Mouse (Mus musculus) limb, embryonic 10.5 days (tissue): ENCODE results near the gene Phf24. TPM values are rescaled to one million over a fixed set of nuclear protein-coding genes. Genes with fewer than 3 reads are reported as not detected.

Experiments
- DNase-seq: peaks from one replicate; pipeline ENCODE4 v3.0.0-alpha.2; 2017; ENCODE audit warnings: low spot score
- H3K27ac ChIP-seq: fragments of 300-500 bp; sonication (generic); 2 replicates; pipeline ENCODE4 v1.5.1; 2016; ENCODE audit warnings: mild to moderate bottlenecking
- H3K27me3 ChIP-seq: fragments of 300-500 bp; sonication (generic); 2 replicates; pipeline ENCODE4 v1.6.1; 2016; ENCODE audit warnings: low read depth, mild to moderate bottlenecking; ENCODE audit not compliant: poor library complexity, severe bottlenecking
- H3K36me3 ChIP-seq: fragments of 300-500 bp; sonication (generic); 2 replicates; pipeline ENCODE4 v1.6.1; 2016; ENCODE audit warnings: mild to moderate bottlenecking, moderate library complexity
- H3K4me1 ChIP-seq: fragments of 300-500 bp; sonication (generic); 2 replicates; pipeline ENCODE4 v1.6.1; 2016
- H3K4me3 ChIP-seq: fragments of 300-500 bp; sonication (generic); 2 replicates; pipeline ENCODE4 v1.5.1; 2016; ENCODE audit warnings: mild to moderate bottlenecking, moderate library complexity
- H3K9me3 ChIP-seq: fragments of 300-500 bp; sonication (generic); replicated peaks from 2 replicates; pipeline ENCODE4 v1.6.1; 2016; ENCODE audit warnings: mild to moderate bottlenecking
- WGBS: fragments of 180-500 bp; shearing (Covaris S2); methylation state at CpG from one replicate; pipeline ENCODE4 v1.1.7; 2016; 5-methylcytosine and 5-hydroxymethylcytosine counted together
- polyA plus RNA-seq: library from polyadenylated mRNA; unstranded; fragments of >200 nt; fragmentation: Nextera tagmentation; extraction: Ambion mirVana; gene quantifications from 2 replicates; pipeline ENCODE4 v1.2.1, GENCODE M21; 2016

Gene Phf24
- polyA plus RNA-seq, 1 experiment from 2014 or later = not detected

GRCm38 (mm10) chr4:42988296-42988695 is 71.8 kb downstream of the Phf24 start:
- no peak overlapping the region for H3K27ac ChIP-seq
- H3K4me1 ChIP-seq = no peaks in the 10 kb centered on the region
- H3K27me3 ChIP-seq = no peaks in the 10 kb centered on the region
- H3K9me3 ChIP-seq = no peaks in the 10 kb centered on the region
- 88% methylated on average over 1 of the region's 1 CpGs for WGBS
- H3K4me3 ChIP-seq = no peak overlapping the region
- DNase-seq = no peak
- H3K36me3 ChIP-seq = peaks cover 100% of the 10 kb centered on the region

Other genes starting within 250 kb of the Phf24 start
- gene 4930578G10Rik, start 181.1 kb upstream of the Phf24 start, polyA plus RNA-seq = not detected in 2 replicates
- gene Ccl19, start 160.1 kb upstream of the Phf24 start, polyA plus RNA-seq = not detected in 2 replicates
- not detected in 2 replicates for gene Ccl21a, start 142.7 kb upstream of the Phf24 start, polyA plus RNA-seq
- not detected in 2 replicates for gene Fam205a1, start 62.8 kb upstream of the Phf24 start, polyA plus RNA-seq
- 0.06 TPM in 1 of 2 replicates, not detected in the other for gene Gm12394, start 59.9 kb upstream of the Phf24 start, polyA plus RNA-seq
- gene Fam205c, start 42.4 kb upstream of the Phf24 start, polyA plus RNA-seq = 0.10 TPM in 1 of 2 replicates, not detected in the other
- 7.0 and 8.8 TPM in 2 replicates for gene Dnajb5, start 33.2 kb downstream of the Phf24 start, polyA plus RNA-seq
- 0.51 and 0.87 TPM in 2 replicates for gene 1700022I11Rik, start 52.9 kb downstream of the Phf24 start, polyA plus RNA-seq
- gene Vcp, start 83.8 kb downstream of the Phf24 start, polyA plus RNA-seq = 650 and 691 TPM in 2 replicates
- 25.5 and 26.8 TPM in 2 replicates for gene Fancg, start 93.8 kb downstream of the Phf24 start, polyA plus RNA-seq
- 21.7 and 27.5 TPM in 2 replicates for gene Pigo, start 109.2 kb downstream of the Phf24 start, polyA plus RNA-seq
- gene Stoml2, start 115.0 kb downstream of the Phf24 start, polyA plus RNA-seq = 484 and 538 TPM in 2 replicates
- 6.6 and 8.5 TPM in 2 replicates for gene Fam214b, start 129.6 kb downstream of the Phf24 start, polyA plus RNA-seq
- 0.92 and 2.1 TPM in 2 replicates for gene Unc13b, start 142.3 kb downstream of the Phf24 start, polyA plus RNA-seq